Mouse (Mus musculus): ENCODE results near the gene Crocc.
A peak's percentile ranks its signal among the peaks of the same experiment; 100 is the strongest.

Crocc gene

DNA sequence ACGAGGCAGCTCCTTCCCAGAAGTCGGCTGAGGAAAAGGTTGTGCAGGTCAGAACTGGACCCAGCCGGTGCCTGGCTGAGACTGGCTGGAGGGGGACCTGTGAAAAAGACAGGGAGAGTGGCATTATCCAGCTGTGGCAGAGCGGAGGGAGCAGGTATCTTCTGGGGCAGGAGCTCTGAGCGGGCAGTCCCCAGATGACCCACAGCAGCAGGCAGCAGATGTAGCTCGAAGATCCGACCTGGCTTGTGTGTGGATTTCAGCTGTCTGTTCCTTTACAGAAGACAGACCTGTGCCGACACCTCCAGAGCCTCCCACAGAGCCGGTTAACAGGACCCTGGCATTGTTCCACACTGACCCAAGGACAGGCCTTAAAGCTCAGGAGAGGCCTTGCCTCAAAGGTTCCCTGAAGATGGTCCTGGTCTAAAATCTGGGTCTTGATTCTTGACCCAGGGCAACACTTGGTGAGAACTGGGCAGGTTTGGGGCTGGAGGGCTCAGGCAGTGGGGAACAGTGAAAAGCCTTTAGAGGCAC lies 7.2 kb upstream of the Crocc start:
- no peak for DNase-seq (ENCODE audit: low read depth, low spot score)

DNA sequence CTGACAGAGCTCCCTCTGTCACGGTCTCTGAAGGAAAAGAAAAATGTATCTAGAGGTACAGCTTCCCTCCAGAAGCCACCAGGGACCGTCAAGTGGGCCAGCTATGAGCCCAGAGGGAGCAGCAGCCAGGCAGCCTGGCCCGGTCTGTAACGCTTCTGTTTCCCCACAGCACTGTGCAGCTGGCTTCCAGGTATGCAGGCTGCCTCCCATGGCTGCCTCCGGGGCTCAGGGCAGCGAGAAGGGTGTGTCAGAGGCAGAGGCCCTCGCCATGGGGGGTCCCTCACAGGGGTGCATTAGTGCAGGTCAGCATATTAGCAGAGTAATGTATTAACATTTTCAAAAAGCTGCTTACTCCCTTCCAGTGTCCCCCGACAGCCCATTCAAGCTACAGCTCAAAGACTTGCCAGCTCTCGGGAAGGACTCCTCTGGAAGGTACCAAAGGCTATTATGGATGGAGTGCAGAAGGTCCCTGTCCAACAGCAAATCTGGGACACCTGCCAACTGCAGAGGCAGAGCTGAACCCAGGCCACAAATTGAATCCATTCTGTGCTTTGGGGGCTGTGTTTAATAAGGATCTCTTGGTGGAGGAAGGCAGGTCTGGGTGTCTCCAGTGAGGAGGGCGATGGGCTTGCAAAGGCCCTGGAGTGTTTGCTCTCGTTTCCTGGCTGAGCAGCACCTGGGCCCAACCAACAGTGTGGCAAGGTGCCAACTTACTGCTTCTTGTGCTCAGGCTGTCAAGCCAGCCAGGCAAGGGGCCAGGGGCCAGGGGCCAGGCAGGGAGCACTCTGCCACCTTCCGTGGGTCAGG lies 6.6 kb upstream of the Crocc start:
- DNase-seq (ENCODE audit: low read depth, low spot score), result no peak

DNA sequence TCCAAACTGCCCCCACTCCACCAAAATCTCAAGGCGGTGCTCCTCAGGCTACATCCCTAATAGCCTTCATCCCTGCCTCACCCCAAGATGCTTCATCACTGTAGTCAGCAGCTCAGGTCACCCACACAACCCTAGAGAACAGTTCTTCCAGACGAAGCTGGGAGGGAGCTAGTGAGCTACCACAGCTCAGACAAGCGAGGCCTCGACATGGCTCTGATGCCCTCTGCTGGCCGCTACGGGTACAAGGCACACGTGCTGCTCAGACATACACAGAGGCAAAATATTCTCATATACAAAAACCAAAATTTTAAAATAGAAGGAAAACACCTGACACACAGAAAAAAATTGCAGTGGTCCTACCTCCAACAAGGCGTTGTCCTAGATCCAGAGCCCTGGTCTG lies 4.8 kb upstream of the Crocc start:
- DNase-seq (ENCODE audit: low read depth, low spot score), result peak; percentile 87

DNA sequence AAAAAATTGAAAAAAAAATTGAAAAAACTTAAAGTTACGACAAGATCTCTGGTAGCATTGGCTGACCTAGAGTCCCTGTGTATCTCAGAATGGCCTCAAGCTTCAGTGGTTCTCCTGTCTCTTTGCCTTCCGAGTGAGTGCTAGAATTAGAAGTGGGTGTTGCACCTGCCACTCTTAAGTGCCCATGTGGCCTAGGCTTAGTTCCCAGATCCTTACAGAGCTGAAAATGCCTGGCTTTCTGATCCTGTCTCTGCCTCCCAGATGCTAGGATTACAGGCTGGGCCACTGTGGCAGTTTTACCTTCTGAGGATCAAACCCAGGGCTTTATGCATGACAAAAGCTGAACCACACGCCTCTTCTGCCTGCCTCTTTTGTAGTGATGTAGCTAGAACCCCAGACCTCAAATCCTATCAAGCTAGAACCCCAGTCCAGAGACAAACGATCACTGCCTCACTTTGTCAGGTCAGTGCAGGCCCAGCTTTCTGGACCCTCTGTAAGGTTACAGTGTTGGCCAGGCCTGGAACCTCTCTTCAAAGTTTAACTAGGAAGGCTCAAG lies 3.8 kb upstream of the Crocc start:
- DNase-seq (ENCODE audit: low read depth, low spot score), result no peak

DNA sequence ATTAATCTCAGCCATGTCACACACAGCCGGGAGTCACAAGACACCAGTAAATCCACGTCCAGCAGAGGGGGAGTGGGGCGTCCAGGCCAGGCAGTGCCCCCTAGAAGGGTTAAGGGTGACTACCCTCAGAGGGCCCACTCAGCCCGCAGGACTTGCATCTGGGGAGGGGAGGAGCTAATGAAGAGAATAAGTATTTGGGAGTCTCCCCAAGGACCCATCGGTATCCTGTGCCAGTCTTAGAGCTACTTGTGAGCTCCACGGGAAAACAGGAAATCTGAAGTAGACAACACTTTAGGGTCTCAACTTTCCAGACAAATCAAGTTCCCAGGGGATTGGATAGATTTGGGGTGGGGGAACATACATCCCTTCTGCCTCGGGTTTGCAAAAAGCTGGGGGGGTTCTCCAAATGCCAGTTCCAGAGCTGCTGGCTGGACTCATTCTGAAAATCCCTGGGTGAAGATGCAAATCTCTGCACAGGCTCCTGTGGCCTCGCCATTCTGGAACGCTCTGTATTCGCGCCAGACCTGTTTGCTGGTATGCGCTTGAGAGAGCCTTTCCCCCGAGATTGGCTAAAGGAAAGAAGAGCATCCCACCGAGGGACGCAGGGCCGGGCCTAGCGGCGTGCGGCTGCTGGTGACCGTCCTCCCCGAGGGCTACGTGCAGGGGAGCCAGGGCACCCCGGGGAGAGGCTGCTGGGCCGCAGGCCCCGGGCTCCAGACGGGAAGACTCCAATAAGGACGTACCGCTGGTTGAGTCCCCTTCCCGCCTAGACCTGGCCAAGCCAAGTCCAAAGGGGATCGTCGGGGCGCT lies 529 bp downstream of the Crocc start:
- peak; percentile 8 for DNase-seq (ENCODE audit: low read depth, low spot score)

DNA sequence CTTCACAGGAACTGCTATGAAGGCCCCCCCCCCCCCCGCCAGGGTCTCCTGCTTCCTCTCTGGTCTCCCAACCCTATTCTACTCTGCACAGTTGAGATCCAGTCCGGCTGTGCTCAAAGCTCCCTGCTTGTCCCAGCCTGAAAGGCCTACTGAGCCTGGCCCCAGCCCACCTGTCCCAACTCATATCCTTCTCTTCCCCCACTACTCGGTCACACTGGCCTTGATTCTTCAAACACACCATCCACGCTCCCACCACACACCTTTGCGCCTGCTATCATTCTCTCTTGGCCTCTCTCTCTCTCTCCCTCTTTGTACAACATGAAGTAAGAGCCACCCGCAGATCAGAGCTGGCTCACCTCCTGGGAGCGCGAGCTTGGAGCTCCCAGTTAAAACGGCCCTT lies 1.5 kb downstream of the Crocc start:
- DNase-seq (ENCODE audit: low read depth, low spot score), result no peak

DNA sequence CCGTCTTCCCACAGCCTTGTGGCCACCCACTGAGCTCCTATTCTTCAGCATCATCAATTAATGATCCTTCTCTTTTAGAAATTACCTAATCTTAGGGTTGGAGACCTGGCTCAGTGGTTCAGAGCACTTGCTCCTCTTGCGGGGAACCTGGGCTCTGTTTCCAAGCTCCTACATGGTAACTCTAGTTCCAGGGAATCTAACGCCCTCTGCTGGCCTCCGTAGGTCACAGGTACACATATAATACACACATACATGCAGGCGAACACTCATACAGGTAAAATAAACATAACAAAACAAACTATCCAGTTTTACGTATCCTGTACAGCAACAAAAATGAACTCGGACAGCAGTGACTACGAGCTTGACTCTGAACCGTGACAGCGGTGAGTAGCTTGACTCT lies 3.4 kb downstream of the Crocc start:
- DNase-seq (ENCODE audit: low read depth, low spot score), result no peak

DNA sequence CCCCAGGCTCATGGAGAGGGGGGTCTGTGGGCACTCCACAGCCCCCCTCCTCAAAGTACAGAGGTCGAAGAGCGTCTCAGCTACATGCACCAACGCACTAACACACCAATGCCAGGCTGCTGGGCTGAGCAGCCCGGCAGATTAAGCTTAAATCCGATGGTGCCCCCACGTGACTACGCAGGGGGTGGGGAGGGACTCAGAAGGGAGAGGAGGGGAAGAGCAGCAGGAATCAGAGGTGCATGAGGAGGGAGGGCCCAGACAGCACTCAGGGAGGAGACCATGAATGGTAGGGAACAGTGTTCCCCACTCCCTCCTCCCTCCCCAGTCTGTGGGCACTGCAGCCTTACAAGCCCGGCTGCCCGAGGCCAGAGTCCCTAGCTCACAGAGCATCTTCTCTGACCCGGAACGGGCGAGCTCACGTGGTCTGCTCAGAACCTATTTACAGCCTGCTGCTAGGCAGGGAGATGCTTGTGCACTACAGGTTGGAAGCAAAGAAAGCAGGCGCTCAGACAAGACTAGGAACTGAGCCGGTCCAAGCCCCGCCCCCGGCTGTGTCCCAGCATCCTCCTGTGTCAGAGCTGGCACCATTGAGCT lies 6.7 kb downstream of the Crocc start:
- peak; percentile 79 for DNase-seq (ENCODE audit: low read depth, low spot score)

DNA sequence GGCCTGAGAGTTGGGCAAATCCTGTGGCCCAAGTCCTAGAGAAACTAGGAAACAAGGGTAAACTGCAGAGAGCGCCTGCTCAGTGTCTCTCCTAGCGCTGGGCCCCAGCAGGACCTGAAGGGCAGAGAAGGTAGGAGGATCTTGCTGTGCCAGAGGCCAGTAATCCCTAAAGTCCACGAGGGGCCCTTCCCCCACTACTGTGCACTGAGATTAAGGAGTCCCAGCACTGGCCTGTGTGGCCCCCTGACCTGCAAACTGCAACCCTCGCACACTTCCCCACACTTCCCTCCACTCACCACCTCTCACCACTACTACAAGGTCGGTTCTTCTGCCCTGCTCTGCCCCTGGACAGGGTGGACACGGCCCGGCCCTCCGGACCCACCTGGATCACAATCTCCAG lies 7.2 kb downstream of the Crocc start:
- peak; percentile 10 for DNase-seq (ENCODE audit: low read depth, low spot score)

DNA sequence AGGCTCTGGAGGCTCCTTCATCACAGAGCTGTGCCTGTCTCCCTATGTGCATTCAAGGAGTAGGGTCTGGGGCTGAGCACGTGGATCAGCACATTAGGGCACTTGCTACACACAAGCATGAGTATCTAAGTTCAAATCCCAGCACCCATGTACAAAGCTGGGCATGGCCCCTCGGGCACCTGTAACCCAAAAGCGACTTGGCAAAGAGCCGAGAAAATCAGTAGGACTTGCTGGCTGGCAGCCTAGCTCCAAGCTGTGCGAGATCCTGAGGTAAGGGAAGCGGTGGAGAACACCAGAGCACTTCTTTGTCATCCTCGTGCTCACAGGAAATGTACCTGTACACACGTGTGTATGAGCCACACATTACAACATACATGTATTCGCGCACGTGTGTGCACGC lies 7.9 kb downstream of the Crocc start:
- DNase-seq (ENCODE audit: low read depth, low spot score), result no peak

DNA sequence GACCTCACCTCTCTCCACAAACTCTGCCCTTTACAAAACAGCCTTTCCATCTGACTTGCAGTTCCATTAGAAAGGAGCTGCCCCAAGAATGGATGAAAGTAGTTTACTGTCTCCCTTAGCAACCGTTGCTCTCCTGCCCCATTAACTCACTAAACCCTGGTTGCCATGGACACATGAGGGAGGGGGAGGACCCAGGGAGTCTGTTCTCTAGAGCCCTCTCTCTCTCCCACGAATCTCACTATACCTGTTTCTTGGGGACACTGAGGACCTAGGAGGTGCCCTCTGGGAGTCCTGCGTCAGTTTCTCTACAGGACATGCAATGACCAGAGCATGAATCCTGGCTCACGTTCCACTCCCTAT lies 10.9 kb downstream of the Crocc start:
- DNase-seq (ENCODE audit: low read depth, low spot score), result no peak

DNA sequence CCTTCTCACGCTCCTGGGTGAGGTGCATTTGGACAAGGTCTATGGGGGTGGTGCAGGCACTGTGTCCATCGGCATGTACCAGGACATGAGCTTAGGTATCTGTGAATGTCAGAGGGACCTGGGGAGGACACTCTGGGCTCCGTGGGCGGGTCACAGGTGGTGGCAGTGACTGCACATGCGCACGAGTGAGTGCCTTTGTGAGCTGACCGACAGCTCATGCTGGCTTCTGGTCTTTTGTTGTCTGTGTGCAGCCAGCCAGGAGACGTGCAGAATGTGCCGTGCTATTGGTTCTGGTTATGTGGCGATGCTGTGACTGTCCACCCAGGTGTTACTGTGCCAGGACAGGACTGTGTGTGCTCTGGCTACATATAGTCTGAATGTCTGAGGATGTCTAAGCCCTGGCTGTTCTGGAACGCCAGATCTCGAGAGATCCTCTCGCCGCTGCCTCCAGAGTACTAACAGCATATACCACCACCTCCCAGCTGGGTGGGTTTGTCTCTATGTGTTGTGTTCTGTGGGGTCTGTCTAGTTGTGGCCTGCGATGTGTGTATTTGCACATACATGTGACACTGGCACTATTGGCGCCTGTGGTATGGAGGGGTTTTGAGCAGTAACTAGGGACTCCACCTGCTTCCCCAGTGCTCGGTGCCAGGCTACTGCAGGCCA lies 11.4 kb downstream of the Crocc start:
- no peak for DNase-seq (ENCODE audit: low read depth, low spot score)

DNA sequence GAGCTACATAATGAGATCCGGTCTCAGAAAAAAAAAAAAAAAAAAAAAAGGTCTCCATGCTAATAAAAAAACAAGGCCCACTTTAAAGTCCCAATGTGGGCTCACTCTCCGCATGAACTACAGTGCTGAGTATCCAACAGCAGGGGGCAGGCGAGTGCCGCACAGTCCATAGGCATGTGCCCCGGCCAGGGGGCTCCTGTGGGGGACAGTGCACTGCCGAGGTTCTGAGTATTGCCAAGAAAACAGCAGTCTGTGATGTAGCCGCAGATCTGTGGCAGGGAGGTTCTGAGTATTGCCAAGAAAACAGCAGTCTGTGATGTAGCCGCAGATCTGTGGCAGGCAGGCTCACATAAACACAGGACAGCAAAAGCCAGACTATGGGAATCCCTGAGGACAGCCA lies 15.5 kb downstream of the Crocc start:
- peak; percentile 62 for DNase-seq (ENCODE audit: low read depth, low spot score)

DNA sequence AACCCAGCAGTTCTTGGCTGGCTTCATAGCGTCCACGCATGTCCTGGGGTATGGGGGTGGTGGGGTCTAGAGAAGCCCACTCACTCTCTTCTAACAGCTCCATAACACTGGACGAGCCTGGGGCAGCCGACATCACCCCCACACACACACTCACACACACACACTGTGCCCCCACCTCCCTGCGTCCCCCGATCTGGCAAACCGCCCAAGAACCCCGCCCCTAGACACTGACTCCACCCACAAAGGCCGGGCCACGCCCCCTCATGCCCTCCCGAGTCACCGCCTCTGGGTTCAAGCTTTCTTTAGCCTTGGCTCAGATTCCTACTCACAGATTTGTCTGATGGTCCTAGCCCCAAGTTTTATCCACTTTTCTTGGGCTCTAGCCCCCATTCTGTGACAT lies 19.2 kb downstream of the Crocc start:
- no peak for DNase-seq (ENCODE audit: low read depth, low spot score)

DNA sequence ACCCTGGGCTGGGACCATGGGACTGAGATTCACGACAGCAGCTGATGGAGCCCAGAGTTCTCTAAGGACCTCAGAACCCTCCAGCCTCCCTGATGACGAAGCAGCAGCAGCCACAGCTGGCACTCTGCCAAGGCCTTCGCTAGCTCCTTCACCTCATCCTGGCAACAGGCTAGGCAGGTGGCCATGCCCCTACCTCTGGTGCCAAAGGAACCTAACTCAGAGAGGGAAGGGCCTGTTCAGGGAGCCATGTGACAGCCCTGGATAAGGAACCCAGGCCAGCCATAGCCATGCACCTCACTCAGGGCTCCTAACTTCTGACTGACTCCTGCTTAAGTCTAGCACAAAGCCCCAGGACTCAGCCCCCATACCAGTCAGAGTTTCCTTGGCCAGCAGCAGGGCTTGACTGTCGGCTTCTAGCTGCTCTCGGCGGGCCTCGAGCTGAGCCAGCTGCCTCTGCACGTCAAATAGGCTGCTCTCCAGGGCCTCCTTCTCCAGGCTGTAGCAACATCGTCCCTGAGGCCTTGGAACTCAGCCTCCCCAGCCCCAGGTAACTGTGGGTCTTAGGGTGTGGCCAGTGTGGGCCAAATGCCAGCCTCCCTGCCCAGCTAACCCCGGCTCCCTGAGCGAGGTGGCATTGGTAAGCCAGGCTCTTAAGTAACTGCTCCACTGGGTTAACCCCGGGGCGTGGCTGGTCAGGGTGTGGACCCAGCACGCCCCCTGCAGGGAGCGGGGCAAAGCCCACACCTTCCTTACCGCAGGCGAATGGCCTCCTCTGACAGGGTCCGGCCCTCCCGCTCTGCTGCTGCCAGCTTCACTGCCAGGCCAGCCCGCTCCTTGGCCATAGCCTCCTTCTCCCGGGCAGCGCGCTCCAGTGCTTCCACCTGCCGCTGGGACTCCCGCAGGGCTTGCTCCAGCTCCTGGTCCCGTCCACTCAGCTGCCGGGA lies 26.5 kb downstream of the Crocc start:
- DNase-seq (ENCODE audit: low read depth, low spot score), result no peak

DNA sequence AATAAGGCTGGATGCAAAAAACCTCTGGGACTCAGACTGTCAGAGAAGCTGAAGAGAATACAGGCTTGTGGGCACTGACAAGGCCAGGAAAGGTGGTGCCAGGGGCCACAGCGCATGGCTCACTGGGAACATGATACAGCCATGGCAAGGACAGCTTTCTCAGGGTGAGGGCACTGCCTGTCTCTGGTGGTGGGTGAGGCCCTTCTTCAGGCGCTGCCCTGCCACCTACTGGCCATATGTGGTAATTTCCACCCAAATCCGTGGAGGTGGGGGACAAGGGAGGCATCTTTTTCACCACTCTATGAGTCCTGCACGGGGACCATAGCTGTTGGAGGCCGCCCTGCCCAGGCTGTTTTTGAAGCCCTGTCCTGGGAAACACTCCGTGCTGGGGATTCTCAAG lies 28.6 kb downstream of the Crocc start:
- DNase-seq (ENCODE audit: low read depth, low spot score), result peak; percentile 76

DNA sequence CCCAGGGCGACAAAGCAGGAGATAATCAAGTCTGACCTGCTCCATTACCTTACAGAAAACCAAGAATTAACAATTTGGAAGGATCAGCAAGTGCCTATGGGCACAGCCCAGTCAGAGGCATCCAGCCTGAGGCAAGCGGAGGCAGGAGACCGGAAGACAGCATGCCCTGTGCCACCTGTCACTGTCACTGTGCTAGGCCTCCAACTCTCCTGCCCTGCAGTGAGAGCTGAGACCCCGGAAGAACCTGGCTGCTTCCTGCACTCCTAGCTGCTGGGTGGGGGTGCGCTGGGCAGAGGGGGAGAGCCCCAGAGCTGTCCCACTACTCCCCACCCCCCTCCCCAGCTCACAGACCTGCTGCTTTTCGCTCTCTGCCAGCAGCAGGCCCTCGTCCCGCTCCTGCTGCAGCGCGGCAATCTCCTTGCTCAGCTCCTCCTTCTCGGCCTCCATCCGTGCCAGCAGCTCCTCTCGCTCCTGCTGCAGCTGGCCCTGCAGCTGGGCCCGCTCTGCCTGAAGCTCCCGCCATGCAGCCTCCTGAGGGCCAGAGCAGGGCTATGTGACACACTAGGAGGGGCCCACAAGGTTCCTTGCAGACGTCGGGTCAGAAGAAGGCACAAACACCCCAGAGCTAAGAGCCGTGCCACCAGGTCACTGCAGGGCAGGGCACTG lies 29.7 kb downstream of the Crocc start:
- no peak for DNase-seq (ENCODE audit: low read depth, low spot score)

DNA sequence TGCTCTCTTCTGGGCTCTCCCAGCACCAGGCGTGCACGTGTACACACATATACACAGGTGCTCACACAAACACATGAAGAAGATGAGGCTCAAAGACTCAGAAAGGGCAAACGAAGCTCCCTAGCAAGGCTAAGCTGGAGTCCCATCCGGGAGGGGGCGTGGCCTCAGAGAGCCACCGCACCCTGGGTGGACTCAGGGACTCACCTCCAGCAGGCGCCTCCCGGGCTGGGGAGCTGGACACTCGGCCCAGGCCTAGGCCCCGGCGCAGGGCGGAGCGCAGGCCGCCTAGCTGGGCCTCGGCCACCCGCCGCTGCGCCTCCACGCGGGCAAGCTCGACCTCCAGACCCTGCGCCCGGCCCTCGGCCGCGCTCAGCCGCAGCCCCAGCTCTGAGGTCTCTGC lies 35.4 kb downstream of the Crocc start:
- no peak for DNase-seq (ENCODE audit: low read depth, low spot score)

DNA sequence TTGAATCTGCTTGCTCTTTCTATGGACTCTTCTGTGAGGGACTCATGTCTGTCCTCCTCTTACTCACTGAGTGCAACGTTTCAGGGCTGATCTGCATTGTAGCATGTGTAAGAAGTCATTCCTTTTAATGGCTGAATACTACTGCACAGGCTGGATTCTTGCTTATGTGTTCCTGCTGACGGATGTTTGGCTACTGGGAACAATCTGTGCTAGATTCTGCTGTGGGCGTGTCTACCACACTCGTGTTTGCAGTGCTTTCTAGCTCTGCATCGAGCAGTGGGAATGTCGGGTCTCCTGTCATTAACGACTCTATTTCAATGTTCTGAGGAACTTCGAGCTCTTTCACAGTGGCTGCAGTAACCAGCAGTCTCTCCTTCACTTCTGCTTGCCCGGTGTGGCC lies 36.3 kb downstream of the Crocc start:
- DNase-seq (ENCODE audit: low read depth, low spot score), result no peak

DNA sequence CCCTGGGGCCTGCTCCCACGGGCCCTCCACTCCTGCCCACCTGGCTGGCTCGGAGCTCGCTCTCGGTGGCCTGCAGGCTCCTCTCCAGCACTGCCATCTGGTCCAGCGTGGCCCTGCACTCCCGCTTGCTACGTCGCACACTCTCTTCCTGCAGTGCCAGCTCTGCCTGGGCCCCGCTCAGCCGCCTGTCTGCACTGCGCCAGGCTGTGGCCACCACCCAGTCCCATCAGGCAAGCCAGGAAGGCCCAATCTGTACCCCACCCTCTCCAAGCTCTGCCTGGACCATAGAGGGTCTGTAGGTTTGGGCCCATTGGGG lies 38.8 kb downstream of the Crocc start:
- DNase-seq (ENCODE audit: low read depth, low spot score), result no peak
